Mouse (Mus musculus): ENCODE measurements around the gene Sppl3. TPM values are rescaled to one million over a fixed set of nuclear protein-coding genes. Genes with fewer than 3 reads are reported as not detected.
A peak's percentile ranks its signal among the peaks of the same experiment; 100 is the strongest.
"Not testable (repeated sequence)": the region's sequence is repeated elsewhere in the genome, so short reads cannot be mapped to it uniquely, and the experiment has no call there.

The Sppl3 gene
- total RNA-seq, 2 experiments from 2014 or later = 80.5 to 81.7 TPM

DNA sequence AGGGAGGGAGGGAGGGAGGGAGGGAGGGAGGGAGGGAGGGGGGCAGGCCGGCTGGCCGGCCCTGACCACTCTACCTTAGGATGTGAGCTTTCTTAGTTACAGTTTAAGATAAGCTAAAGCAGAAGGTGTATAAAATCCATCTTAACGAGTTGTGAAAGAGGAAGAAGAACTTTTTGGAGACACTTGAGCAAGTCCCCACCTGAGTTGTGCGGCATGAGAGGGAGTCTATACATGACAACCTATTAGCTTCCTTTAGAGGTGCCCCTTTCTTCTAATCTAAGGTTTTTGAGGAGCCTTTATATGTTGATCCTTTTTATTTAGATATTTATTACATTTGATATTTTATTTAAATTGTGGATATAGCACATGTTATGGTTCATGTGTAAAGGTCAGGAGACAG, 32.7 kb downstream of the Sppl3 start:
- no peak for DNase-seq

DNA sequence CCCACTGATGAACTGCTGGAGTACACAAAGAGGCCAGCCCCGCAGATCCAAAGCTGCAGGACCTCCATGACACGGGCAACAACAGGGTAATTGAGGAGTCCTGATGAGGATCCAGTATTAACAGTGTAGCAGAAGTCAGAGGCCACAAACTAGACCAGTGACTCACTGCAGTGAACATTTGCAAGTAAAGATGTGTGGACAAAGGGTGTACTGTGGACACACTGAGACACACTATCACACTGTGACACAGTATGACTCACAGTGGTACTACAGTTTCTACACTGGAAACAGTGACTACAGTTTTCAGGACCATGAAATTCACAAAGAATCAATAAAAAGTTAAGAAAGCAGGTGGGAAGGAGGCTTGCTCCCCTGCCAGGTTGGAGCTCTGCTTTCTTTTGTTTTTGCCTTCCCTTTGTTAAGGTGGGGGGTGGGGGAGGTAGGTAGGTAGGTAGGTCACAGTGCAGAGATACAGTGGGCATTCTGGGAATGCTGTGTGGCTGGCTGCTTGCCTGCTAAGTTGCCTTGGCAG, 34.3 kb downstream of the Sppl3 start:
- no peak for DNase-seq

DNA sequence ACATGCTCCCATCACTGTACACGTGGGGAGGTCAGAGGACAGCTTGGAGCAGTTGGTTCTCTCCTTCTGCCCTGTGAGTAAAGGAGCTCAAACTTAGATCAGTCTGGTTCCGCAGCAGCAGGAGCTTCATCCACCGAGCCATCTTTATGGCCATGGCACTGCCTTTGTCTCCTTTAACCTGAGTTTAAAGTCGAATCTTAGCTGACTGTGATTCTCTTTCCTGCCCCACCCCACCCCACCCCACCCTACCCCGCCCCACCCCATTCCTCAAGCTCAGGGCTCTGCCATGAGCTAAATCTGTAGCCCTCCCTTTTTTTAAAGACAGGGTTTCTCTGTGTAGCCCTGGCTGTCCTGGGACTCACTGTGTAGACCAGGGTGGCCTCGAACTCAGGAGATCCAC, 38.8 kb downstream of the Sppl3 start:
- DNase-seq = no peak

DNA sequence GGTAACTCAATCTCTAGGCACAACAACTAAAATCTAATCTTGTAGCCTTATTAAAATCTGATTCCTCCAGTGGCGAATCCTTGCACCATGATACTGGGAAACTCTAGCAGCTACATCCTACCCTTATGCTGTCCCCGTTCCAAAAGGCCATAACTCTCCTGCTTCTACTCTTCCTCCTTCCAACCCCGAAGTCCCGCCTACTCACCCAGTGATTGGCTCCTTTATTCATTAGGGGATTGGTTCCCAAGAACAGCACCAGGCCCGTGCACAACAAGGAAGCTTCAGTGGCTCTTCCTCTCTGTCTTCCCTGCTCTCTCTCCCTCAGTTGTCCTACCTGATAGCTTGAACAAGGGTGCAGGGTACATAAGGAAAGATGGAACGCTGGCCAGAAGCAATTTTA, 39.8 kb downstream of the Sppl3 start:
- DNase-seq = no peak

DNA sequence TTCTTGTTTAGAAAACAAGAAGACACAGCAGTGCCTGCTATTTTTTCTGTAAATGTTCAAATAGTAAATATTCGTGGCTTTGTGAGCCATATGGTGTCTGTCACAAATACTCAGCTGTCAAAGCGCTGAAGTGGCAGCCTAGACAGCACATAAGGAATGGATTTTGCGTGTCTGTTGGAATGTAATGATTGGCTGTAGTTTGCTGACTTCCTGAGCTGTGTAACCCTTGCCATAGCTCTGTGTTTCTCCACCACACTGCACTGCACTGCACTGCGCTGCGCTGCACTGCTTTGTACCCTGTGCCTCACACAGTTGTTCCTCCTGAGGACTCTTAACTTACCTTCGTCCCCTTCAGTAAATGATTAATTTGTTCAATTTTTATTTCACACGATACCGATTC, 41.6 kb downstream of the Sppl3 start:
- no peak for DNase-seq

DNA sequence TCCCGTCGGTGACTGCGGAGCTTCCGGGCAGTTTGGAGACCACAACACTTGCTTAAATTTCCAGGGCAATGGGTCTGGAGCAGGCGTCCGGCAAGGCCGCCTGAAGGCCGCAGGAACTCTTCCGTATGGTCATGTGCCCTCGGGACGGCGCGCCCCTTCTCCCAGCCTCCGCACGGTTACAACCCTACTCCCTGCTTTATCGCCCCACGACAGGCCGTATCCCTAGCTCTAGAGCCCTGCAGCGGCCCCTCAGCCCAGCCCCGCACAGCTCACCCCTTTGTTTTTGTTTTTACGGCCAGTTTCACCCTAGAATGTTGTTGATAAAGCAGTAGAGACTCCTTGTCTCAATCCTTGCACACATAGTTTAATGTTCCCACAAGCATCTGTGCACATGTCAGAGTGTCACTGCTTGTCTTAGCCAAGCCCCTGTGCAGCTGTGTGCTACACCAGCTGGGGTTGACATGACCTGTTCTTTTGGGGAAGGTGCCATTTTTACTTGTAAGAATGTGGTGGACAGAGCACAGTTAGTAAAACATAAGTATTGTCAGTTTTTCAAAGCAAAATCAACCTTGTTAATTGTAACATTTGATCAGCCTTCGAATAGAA, 43.0 kb downstream of the Sppl3 start:
- DNase-seq = no peak

DNA sequence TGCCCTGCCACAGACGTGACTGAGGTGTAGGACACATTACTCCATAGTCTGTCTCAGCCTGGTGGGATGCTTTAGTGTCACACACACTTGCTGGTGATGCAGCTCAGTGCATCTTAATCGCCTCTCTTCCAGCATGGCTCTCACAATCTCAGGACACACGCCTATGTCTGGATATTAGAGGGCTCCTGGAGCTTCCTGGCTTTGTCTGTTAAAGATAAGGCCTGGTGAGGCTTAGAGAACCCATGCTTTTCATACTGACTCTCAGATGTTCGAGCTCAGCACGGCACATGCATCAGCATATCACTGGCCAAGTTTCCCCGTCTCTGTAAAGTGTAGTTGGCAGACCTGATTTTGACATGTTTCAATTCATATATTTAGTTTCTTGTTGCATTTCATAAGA, 44.5 kb downstream of the Sppl3 start:
- no peak for DNase-seq

DNA sequence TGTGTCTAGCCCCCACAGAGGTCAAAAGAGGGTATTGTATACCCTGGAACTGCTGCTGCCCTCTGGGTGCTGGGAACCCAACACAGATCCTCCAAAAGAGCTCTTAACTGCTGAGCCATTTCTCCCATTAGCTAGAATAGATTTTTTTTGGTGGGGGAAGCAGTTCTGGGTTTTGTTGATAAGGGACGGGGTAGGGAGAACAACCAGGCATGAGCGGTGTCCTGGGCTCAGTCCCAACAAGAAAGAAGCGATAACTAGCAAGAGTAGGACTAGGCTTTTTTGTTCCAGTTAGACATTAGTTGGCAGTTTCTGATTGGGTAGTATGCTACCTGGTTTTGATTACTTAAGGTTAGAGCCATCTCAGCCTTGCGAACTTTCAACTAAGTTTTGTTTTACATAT, 46.2 kb downstream of the Sppl3 start:
- DNase-seq = no peak

DNA sequence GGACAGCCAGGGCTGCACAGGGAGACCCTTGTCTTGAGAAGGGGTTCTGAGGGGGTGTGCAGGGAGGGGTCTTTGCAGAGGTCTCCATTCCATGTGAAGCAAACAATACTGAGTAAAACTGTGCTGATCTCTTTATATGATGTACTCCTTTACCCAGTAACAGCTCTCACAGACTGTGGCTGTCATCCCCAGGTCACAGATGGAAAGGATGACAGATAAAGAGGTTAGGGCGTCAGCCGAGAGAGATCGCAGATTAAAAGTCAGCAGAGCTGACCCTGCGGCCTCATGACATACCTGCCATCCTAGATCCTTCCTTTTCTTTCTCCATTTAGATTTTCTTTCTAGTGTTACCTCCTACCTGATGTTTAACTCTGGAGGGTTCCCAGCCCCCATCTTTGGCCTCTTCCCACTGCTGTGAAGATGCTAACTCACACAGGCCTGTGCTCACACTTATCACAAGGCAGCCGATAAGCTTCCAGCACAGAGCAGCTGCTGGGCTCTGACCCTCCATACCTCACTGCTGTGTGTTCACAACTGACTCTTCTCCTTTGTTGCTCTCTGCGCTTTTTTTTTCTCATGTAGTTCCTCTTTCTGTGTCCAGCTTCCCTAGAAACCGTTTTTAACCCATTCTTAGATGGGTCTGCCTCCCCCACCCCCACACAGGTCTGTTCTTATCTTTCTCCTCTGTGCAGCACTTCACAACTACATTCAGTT, 47.8 kb downstream of the Sppl3 start:
- DNase-seq = no peak

DNA sequence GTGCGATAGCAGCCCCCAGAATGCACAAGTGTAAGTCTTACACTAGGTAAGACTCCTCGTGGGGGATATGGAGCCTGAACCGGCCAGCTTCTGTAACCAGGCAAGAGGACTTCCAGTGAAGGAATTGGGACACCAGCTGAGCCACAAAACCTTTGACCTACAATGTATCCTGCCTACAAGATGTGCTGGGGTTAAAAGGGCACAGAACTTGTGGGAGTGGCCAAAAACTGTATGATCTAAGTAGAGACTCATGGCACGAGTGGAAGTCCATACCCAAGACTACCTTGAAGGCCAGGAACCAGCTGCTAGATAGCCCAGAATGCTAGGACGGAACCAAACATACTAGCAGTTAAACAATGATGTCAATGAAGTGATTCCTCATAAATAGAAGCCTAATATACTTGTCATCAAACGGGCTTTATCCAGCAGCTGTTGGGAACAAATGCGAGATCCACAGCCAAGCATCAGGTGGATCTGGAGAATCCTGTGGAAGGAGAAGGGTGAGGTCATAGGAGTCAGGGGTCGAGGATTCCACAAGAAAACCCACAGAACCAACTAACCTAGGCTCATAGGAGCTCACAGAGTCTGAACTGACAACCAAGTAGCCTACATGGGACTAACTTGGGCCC, 49.2 kb downstream of the Sppl3 start:
- DNase-seq = no peak

DNA sequence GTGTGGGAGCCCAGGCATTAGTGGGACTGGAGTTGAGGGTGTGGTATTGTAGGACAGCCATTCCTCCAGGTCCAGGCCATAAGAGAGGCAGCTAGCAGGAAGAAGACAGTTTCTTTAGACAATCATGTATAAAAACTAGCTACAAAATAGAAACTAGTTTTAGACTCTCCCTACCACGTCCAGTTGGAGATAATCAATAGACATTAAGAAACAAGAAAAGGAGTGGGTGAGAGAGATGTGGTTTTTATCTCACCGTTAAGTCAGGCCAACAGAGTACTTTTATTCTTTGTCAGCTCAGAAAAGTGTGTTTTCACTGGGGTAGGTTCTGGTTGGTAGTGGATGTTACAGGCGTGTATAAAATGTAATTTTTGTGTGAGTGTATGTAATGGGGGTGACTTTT, 50.0 kb downstream of the Sppl3 start:
- no peak for DNase-seq

DNA sequence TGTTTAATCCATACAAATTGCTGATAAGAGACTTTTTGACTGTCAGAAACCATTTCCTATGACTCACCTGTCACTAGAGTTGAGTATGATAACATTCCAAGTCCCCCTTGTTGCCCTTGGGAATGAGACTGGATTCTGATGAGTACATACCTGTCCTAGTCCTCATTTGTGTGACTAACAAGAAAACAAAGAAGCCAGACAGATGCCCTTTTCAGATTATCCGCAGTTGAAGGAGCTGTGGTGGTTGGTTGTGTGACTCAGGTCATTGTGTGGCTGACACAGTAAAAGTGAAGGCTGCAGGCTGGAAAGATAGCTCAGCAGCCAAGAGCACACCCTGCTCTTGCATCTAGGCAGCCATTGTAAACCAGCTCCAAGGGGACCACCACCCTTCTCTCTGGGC, 51.6 kb downstream of the Sppl3 start:
- no peak for DNase-seq

DNA sequence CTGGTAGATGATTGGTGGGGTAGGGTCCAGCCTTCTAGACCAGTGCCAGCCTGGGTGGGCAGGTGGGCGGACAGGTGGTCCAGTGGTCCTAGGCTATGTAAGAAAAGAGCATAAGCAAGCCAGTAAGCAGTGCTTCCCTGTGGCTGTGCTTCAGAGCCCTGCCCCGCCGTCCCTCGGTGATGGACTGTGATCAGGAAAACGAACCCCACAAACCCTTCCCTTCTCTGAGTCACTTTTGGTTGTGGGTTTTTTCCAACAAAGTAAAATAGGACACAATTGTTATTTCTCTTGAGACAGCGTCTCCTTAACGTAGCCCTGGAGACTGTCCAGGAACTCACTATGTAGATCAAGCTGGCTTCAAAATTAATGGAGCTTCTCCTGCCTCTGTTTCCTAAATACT, 52.5 kb downstream of the Sppl3 start:
- no peak for DNase-seq

DNA sequence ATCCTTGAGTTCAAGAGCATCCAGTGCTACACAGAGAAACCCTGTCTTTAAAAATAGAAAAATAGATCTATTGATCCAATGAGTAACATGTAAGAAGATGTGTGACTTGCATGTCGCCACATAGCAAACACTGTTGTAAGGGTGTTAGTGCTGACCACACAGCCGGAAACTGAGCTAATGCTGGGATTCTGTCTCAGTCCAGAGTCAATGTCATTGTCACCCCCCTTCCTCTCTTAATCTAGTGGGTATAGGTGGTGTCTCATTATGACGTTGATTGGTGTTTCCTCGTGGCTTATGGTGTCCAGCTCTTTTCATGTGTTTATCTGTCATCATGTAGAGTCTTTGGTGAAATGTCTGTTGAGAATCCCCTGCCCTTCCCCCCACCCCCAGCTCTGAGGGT, 55.3 kb downstream of the Sppl3 start:
- no peak for DNase-seq

DNA sequence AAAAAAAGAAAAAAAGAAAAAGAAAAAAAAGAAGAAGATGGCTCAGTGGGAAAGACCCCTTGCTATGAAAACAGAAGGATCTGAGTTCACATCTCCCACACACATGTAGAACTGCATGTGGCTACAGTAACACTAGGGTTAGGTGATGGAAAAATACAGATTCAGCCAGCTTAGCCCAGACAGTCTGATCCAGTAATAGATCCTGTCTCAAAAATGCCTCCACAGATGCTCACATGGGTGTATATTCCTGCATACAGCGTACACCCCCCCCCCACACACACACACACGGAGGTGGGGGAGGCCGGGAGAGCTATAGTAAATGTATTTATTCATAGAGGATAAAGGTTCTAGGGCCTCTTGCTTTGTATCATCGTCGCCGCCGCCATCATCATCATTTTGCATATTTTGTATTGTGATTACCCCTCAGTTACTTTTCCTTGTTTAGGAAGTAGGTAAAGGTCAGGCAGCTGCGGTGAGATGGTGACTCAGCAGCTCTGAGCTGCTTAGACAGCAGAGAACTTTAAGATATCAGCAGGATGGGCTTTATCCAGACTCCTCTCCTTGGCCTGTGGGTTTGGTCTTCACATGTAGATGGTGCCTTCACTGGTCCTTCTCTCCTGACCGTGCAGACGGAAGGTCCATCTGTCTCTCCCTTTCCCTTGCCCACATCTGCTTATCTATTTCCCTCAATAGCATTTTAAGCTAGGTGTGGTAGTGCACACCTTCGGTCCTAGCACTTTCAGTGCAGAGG, 57.9 kb downstream of the Sppl3 start:
- DNase-seq = no peak

DNA sequence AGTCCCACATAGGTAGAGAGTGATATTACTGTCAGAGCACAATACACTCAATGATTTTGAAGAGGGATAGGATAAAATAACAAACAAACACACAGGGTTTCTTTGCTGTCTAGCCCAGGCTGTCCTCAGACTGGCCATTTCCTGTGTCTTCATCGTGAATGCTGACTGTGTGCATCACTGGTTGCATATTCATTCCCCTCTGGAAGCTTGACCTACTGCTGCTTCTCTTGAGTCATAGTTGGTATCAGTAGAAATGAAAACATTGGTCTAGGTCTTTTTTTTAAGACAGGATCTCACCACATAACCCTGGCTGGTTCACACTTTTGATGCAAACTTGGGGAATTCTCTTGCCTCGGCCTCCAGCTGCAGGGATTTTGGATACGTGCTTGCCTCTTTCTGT, 58.7 kb downstream of the Sppl3 start:
- no peak for DNase-seq

DNA sequence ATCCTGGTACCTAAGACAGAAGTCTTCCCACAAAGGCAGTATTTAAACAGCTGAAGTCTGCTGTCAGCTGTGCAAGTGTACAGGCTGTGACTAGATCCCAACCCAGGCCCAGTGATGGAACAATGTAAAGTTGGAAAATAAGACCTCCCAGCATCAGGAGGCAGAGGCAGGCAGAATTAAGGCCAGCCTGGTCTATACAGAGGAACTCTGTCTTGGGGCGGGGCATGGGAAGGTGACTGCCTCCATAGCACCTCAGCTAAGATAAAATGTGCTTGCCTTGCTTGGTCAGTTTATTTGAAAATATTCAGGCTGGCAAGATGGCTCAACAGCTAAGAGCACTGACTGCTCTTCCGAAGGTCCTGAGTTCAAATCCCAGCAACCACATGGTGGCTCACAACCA, 59.5 kb downstream of the Sppl3 start:
- no peak for DNase-seq

DNA sequence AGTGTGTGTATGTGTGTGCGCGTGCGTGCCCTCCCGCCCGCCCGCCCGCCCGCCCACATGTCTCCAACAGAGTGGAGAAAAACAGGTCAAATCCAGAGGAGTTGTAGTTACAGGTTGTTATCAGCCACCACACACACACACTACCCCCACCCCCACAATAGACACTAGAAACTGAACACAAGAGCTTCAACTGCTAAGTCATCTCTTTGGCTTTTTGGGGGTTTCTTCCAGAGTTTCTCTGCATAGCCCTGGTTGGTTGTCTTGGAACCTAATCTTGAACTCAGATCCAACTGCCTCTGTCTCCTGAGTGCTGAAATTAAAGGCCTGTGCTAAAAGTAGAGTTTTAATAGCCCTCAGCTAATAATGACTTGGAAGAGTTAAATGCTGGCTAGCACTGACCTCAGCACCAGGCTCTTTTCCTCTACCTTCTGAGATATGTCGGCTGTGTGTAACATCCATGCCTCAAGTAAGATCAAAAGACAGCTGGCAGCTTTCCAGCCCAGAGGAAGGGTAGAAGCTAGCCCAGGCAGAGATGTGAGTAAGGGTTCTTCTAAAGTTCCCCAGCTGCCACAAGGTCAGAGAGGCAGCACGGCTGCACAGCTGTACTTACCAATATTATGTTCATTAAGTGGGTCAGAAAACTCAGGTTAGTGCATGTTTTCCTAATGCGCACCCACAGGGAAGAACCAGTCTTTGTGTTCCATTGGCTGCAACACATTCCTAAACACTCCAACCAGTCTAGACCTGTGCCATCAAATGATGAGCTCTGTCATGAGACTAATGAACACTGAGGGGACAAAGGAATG, 60.4 kb downstream of the Sppl3 start:
- no peak for DNase-seq

DNA sequence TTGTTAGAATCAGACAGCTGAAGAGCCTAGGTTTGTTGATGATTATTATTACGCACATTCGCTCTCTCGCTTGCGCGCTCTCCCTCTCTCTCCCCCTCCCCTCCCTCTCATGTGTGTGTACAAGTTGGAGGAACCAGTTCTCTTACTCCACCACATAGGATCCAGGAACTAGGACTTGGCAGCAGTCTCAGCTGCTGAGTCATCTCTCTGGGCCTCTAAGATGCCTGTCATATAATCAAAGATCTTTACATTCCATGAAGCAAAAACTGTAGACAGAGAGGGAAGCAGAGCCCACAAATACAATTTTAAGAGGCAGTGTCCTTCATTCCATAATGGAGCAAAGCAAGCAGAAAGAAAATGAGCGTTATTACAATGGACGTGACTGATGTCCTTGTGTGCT, 61.2 kb downstream of the Sppl3 start:
- no peak for DNase-seq

DNA sequence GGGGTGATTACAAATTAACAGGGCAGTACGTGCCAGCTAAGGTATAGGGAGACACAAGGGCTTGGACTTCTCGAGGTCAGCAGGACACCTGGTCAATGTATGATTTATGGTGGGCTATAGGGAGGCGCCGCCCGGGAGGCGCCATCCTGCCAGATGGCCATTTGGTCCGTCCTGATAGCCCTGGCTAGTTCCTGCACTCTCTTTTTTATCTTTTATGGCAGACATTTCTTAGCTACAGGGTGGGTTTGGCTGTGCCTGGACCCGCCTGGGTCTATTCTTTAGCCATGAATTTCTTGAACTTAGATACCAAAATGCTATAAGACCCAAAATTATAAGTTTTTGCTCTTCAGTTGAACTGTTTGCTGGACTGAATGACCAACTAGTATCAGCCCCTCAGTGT, 62.4 kb downstream of the Sppl3 start:
- not testable (repeated sequence) for DNase-seq

DNA sequence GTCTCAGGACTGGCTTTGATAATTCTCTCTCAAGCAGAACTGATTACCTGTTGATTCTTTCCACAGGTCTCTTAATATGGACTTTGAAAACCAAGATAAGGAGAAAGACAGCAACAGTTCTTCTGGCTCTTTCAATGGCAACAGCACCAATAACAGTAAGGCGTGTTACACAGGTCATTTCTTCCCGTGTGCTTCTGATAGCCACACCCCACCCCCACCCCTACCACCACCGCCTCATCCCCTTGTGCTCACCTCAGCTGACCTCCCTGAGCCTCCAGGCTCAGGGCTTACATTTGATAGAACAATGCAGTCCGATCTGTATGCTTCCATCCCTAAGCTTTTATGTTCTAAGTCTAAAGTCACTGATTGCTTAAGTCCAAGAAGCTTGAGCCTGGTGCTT, 63.8 kb downstream of the Sppl3 start:
- DNase-seq = no peak

DNA sequence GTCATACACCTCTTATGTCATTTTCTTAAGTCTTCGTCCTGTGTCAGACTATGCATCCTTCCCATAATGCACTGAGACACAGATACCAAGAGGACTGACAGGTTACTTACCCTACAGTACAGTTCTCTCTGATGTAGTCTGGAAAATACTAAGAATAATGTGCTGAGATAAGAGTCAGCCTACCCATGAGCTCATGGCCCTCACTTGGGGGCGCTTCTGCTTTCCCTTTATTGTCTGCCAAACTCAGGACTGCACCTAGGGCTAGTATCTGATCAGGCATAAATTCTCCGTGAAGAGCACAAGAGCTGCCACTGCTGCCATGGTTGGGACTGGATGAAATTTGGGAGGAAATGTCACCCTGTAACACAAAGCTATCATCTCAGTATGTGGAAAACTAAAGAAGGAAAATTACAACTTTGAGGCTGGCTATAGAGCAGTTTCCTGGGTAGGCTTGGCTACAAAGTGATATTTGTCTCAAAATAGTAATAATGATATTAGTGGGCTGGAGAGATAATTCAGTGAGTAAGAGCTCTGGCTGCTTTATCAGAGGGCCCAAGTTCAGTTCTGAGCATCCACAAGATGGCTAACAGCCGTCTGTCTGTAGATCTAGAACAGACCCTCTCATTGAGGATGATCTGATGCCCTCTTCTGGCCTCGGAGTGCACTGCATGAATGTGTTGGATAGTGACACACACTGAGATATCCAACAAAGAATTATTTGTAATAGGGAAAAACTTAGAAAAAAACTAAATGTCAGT, 65.4 kb downstream of the Sppl3 start:
- peak in 1 of 2 experiments; percentile 45 for DNase-seq
